Mouse (Mus musculus): Measurements from ENCODE around the gene Bglap3. TPM values are rescaled to one million over a fixed set of nuclear protein-coding genes. Genes with fewer than 3 reads are reported as not detected.
"Not testable (repeated sequence)": the region's sequence is repeated elsewhere in the genome, so short reads cannot be mapped to it uniquely, and the experiment has no call there.

Bglap3 gene
- polyA plus RNA-seq, 1 experiment from 2014 or later, result not detected

GRCm38 (mm10) chr3:88403522-88404230 lies 31.1 kb upstream of the Bglap3 start:
- H3K36me3 ChIP-seq, result peaks cover 40% of the 10 kb centered on the region
- no peak overlapping the region for H3K4me2 ChIP-seq (replicated peaks)
- no peak overlapping the region for H3K9ac ChIP-seq
- peaks cover 18% of the 10 kb centered on the region for H3K4me1 ChIP-seq
- 93% methylated on average over 10 of the region's 10 CpGs for WGBS
- no peaks in the 10 kb centered on the region for H3K27me3 ChIP-seq
- no peak for ATAC-seq (ENCODE audit: low FRiP score, low read depth)
- no peak overlapping the region for H3K27ac ChIP-seq
- H3K9me3 ChIP-seq, result no peaks in the 10 kb centered on the region
- no peak overlapping the region for H3K4me3 ChIP-seq

GRCm38 (mm10) chr3:88398666-88399065 lies 26.1 kb upstream of the Bglap3 start:
- H3K9me3 ChIP-seq, result no peaks in the 10 kb centered on the region
- H3K4me1 ChIP-seq, result no peaks in the 10 kb centered on the region
- no peak for ATAC-seq (ENCODE audit: low FRiP score, low read depth)
- H3K27me3 ChIP-seq, result no peaks in the 10 kb centered on the region
- H3K4me2 ChIP-seq (replicated peaks), result no peak overlapping the region
- WGBS, result 70% methylated on average over 2 of the region's 2 CpGs
- H3K9ac ChIP-seq, result no peak overlapping the region
- no peak overlapping the region for H3K4me3 ChIP-seq
- H3K36me3 ChIP-seq, result peaks cover 77% of the 10 kb centered on the region
- H3K27ac ChIP-seq, result no peak overlapping the region

GRCm38 (mm10) chr3:88395742-88396141 lies 23.2 kb upstream of the Bglap3 start:
- Histone ChIP-seq H3K27ac (no peak overlapping the region), H3K9me3 (no peaks in the 10 kb centered on the region), H3K27me3 (no peaks in the 10 kb centered on the region), H3K4me2 (replicated peaks) (no peak overlapping the region), H3K4me1 (no peaks in the 10 kb centered on the region), H3K9ac (no peak overlapping the region), H3K4me3 (no peak overlapping the region), H3K36me3 (peaks cover 74% of the 10 kb centered on the region)
- no peak for ATAC-seq (ENCODE audit: low FRiP score, low read depth)
- WGBS, result 94% methylated on average over 8 of the region's 8 CpGs

GRCm38 (mm10) chr3:88395288-88395687 lies 22.7 kb upstream of the Bglap3 start:
- Histone ChIP-seq H3K4me1 (no peaks in the 10 kb centered on the region), H3K27ac (no peak overlapping the region), H3K4me3 (no peak overlapping the region), H3K9ac (no peak overlapping the region), H3K9me3 (no peaks in the 10 kb centered on the region), H3K36me3 (peaks cover 76% of the 10 kb centered on the region), H3K27me3 (no peaks in the 10 kb centered on the region), H3K4me2 (replicated peaks) (no peak overlapping the region)
- 97% methylated on average over 6 of the region's 6 CpGs for WGBS
- no peak for ATAC-seq (ENCODE audit: low FRiP score, low read depth)

GRCm38 (mm10) chr3:88393776-88394375 lies 21.3 kb upstream of the Bglap3 start:
- Histone ChIP-seq H3K4me1 (no peaks in the 10 kb centered on the region), H3K36me3 (peaks cover 67% of the 10 kb centered on the region), H3K9ac (no peak overlapping the region), H3K27me3 (no peaks in the 10 kb centered on the region), H3K9me3 (no peaks in the 10 kb centered on the region), H3K4me2 (replicated peaks) (no peak overlapping the region), H3K27ac (no peak overlapping the region), H3K4me3 (no peak overlapping the region)
- WGBS, result 91% methylated on average over 9 of the region's 9 CpGs
- ATAC-seq (ENCODE audit: low FRiP score, low read depth), result no peak

- Histone ChIP-seq H3K27ac (no peak within 1 kb of the TSS), H3K27me3 (no peaks in the 10 kb centered on the region)
Measured at GRCm38 (mm10) chr3:88384364-88384763, 11.8 kb upstream of the Bglap3 start, which contains the start of gene Bglap. Gene Bglap, minus strand, starts transcription at chr3:88384464.

GRCm38 (mm10) chr3:88382383-88382782 lies 9.8 kb upstream of the Bglap3 start:
- not testable (repeated sequence) for H3K9ac ChIP-seq; H3K4me3 ChIP-seq; H3K9me3 ChIP-seq; ATAC-seq (ENCODE audit: low FRiP score, low read depth); H3K27me3 ChIP-seq; H3K36me3 ChIP-seq; H3K27ac ChIP-seq; H3K4me1 ChIP-seq
- WGBS, result 30% methylated on average over 1 of the region's 7 CpGs
- peak overlapping the region; percentile 62 for H3K4me2 ChIP-seq (replicated peaks)

More at GRCm38 (mm10) chr3:88384364-88384763, 11.8 kb upstream of the Bglap3 start, which contains the start of gene Bglap:
- WGBS, result 73% methylated on average over 5 of the region's 5 CpGs
- Histone ChIP-seq H3K4me3 (no peak within 1 kb of the TSS), H3K9me3 (no peaks in the 10 kb centered on the region), H3K4me1 (no peaks in the 10 kb centered on the region; the same call in 1 of the 2 replicates), H3K36me3 (no peaks in the 10 kb centered on the region), H3K9ac (no peak within 1 kb of the TSS), H3K4me2 (replicated peaks) (no peak within 1 kb of the TSS)
- ATAC-seq (ENCODE audit: low FRiP score, low read depth), result no peak

- not testable (repeated sequence) for H3K36me3 ChIP-seq, H3K4me1 ChIP-seq, H3K27me3 ChIP-seq, H3K9me3 ChIP-seq
- Histone ChIP-seq H3K9ac (peak overlapping the region; percentile 20; the same call in 1 of the 2 replicates), H3K27ac (peak overlapping the region; percentile 48; the same call in 1 of the 2 replicates), H3K4me2 (replicated peaks) (peak overlapping the region; percentile 62), H3K4me3 (peak overlapping the region; percentile 34)
- peak; percentile 88 for ATAC-seq (ENCODE audit: low FRiP score, low read depth)
- 9% methylated on average over 21 of the region's 22 CpGs for WGBS
Measured at GRCm38 (mm10) chr3:88381389-88382315, 9.1 kb upstream of the Bglap3 start.

- H3K4me2 ChIP-seq (replicated peaks); H3K27ac ChIP-seq; H3K9me3 ChIP-seq; H3K36me3 ChIP-seq; H3K27me3 ChIP-seq; H3K9ac ChIP-seq; H3K4me3 ChIP-seq; H3K4me1 ChIP-seq; ATAC-seq (ENCODE audit: low FRiP score, low read depth): not testable (repeated sequence)
- WGBS, result 75% methylated on average over 5 of the region's 5 CpGs
Measured at GRCm38 (mm10) chr3:88378599-88378998, 6.1 kb upstream of the Bglap3 start, which contains the start of gene Bglap2. Gene Bglap2, minus strand, starts transcription at chr3:88378699.

GRCm38 (mm10) chr3:88376644-88377043 lies 4.1 kb upstream of the Bglap3 start:
- Histone ChIP-seq H3K27ac (peak overlapping the region; percentile 15; the same call in 1 of the 2 replicates), H3K4me2 (replicated peaks) (peak overlapping the region; percentile 61), H3K9ac (peak overlapping the region; percentile 32), H3K4me3 (peak overlapping the region; percentile 29)
- ATAC-seq (ENCODE audit: low FRiP score, low read depth), result peak; percentile 33; the same call in 1 of the 2 replicates
- not testable (repeated sequence) for H3K9me3 ChIP-seq, H3K27me3 ChIP-seq, H3K4me1 ChIP-seq, H3K36me3 ChIP-seq
- WGBS, result 23% methylated on average over 7 of the region's 7 CpGs

GRCm38 (mm10) chr3:88375750-88376626 lies 3.4 kb upstream of the Bglap3 start:
- Histone ChIP-seq H3K4me3 (peak overlapping the region; percentile 29), H3K9ac (peak overlapping the region; percentile 32), H3K4me2 (replicated peaks) (peak overlapping the region; percentile 61), H3K27ac (peak overlapping the region; percentile 15; the same call in 1 of the 2 replicates)
- H3K27me3 ChIP-seq, H3K4me1 ChIP-seq, H3K9me3 ChIP-seq, H3K36me3 ChIP-seq: not testable (repeated sequence)
- peak; percentile 92 for ATAC-seq (ENCODE audit: low FRiP score, low read depth)
- 16% methylated on average over 19 of the region's 19 CpGs for WGBS
